8 mouse cellular contexts compared by ENCODE assay signal in the genomic region with DNA sequence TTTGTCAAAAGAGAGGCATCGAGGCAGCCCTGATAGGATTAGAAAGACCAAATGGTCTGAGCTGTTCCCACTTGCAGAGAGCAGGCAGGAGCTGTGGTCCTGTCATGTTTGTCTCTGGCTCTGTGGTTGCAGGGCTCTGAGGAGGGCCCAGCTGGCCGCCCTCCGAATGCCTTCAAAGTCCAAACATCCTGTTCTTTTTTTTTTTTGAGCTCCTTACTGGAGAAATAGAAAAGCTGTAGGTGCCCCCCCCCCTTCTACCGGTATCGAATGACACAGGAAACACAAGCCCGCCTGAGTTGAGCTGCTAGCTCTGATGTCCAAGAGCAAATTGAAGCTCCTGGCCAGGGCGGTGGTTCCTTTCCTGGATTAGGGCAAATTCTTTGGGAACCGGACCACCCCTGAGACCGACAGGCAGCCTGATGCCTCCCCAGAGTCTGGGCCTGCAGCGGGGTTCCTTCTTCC. TPM values are rescaled to one million over a fixed set of nuclear protein-coding genes. Genes with fewer than 3 reads are reported as not detected.
DNase-seq lines count a peak whose midpoint lies in the region.

No protein-coding gene starts in this region.

- H3K27me3 ChIP-seq in midbrain, embryonic 10.5 days (ENCODE audit: low read depth, poor library complexity, severe bottlenecking): no peaks in the 10 kb centered on the region

- H3K4me3 ChIP-seq in midbrain, embryonic 10.5 days: peak overlapping the region; percentile 12; the same call in 1 of the 2 replicates

- peaks cover 6% of the 10 kb centered on the region; the same call in 1 of the 2 replicates for H3K36me3 ChIP-seq in midbrain, embryonic 10.5 days

- H3K4me1 ChIP-seq in midbrain, embryonic 10.5 days: peaks cover 54% of the 10 kb centered on the region

- H3K9me3 ChIP-seq in midbrain, embryonic 10.5 days (replicated peaks): no peaks in the 10 kb centered on the region

- H3K27ac ChIP-seq in midbrain, embryonic 10.5 days (replicated peaks): peak overlapping the region; percentile 77

- peak; percentile 22 for DNase-seq in adrenal gland, postnatal 25 days
- no peak for DNase-seq in adrenal gland, adult 18-20 months (ENCODE audit: low spot score in 2 of 2)
- DNase-seq in heart, adult 9 months (ENCODE audit: low spot score in 2 of 2): peak; percentile 51 to 67
- peak; percentile 67 for DNase-seq in kidney, postnatal 10 days
- DNase-seq in midbrain, embryonic 10.5 days (ENCODE audit: low spot score): peak; percentile 45
- DNase-seq in natural killer cell, adult 2 months (ENCODE audit: low spot score in 2 of 2): no peak
- DNase-seq in layer of hippocampus, adult 9-11 months: no peak
- no peak for DNase-seq in right cerebral cortex, adult 2 months (ENCODE audit: low spot score in 2 of 2)

- WGBS in midbrain, embryonic 10.5 days: 14% methylated on average over 10 of the region's 10 CpGs

RNA-seq across cellular contexts. Expression of a gene that starts 58.5 kb away (rescaled TPM):
- 264 and 285 TPM in 2 replicates for total RNA-seq in adrenal gland, postnatal 25 days (2021)
- total RNA-seq in adrenal gland, adult 18-20 months (2021): 100 to 1,000 TPM; 210 to 273 TPM
- 31.6 and 31.7 TPM in 2 replicates for polyA plus RNA-seq in midbrain, embryonic 10.5 days (2016; fragmentation: Nextera tagmentation; extraction: Ambion mirVana)

Comparison
In these comparisons a context has a peak if more than half of its experiments do, and no peak if none do; other contexts are left out.
1. DNase-seq: peak in adrenal gland, postnatal 25 days (single experiment), heart, adult 9 months (2 of 2), kidney, postnatal 10 days (single experiment) and midbrain, embryonic 10.5 days (single experiment); none in adrenal gland, adult 18-20 months (0 of 2), natural killer cell, adult 2 months (0 of 2), layer of hippocampus, adult 9-11 months (single experiment) and right cerebral cortex, adult 2 months (0 of 2).